Comparison of ENCODE assay signal across 28 mouse cellular contexts in genomic region chr7:66223731-66224130, GRCm38 (mm10).
DNase-seq lines count a peak whose midpoint lies in the region; ATAC-seq lines count a peak whose summit lies in the region.
"Had no signal": no experiment of that assay in that cellular context is flagged by ENCODE, and none has a peak within 500 bp of the region (broad histone marks: within the 10 kb centered on the region; RNA-seq: fewer than 3 reads in every experiment).

No protein-coding gene starts in this region.

- H3K36me3 ChIP-seq in intestine, embryonic 14.5 days (ENCODE audit: control insufficient read depth, insufficient read depth, low read length): no peaks in the 10 kb centered on the region
- no peaks in the 10 kb centered on the region for H3K36me3 ChIP-seq in intestine, embryonic 15.5 days
- no peaks in the 10 kb centered on the region for H3K36me3 ChIP-seq in liver, embryonic 11.5 days (ENCODE audit: control insufficient read depth, insufficient read depth, low read length)
- H3K36me3 ChIP-seq in embryonic facial prominence, embryonic 14.5 days (ENCODE audit: control insufficient read depth, insufficient read depth, low read length): no peaks in the 10 kb centered on the region
- no peaks in the 10 kb centered on the region for H3K36me3 ChIP-seq in limb, embryonic 13.5 days
- H3K36me3 ChIP-seq: heart, embryonic 12.5 days; hindbrain, embryonic 13.5 days; liver, embryonic 12.5 days; midbrain, embryonic 10.5 days; neural tube, embryonic 13.5 days had no signal

- no peaks in the 10 kb centered on the region for H3K27me3 ChIP-seq in intestine, embryonic 14.5 days (replicated peaks; ENCODE audit: control insufficient read depth, insufficient read depth, low read length)
- H3K27me3 ChIP-seq in intestine, embryonic 15.5 days (replicated peaks): no peaks in the 10 kb centered on the region
- no peaks in the 10 kb centered on the region for H3K27me3 ChIP-seq in liver, embryonic 11.5 days (replicated peaks; ENCODE audit: control insufficient read depth, insufficient read depth, low read length)
- no peaks in the 10 kb centered on the region for H3K27me3 ChIP-seq in embryonic facial prominence, embryonic 14.5 days (replicated peaks; ENCODE audit: control insufficient read depth, insufficient read depth, low read length)
- H3K27me3 ChIP-seq in limb, embryonic 13.5 days: no peaks in the 10 kb centered on the region
- H3K27me3 ChIP-seq: heart, embryonic 12.5 days; hindbrain, embryonic 13.5 days; liver, embryonic 12.5 days; neural tube, embryonic 13.5 days had no signal

- H3K27ac ChIP-seq in intestine, embryonic 14.5 days (ENCODE audit: low read depth): 0 out of 2 replicates have a peak overlapping the region, but pooled peaks have one; percentile 24
- no peak overlapping the region for H3K27ac ChIP-seq in intestine, embryonic 15.5 days
- no peak overlapping the region for H3K27ac ChIP-seq in liver, embryonic 11.5 days (ENCODE audit: low read depth, low read length)
- peak overlapping the region; percentile 22; the same call in 1 of the 2 replicates for H3K27ac ChIP-seq in embryonic facial prominence, embryonic 14.5 days (replicated peaks; ENCODE audit: low read depth, low read length)
- H3K27ac ChIP-seq in limb, embryonic 13.5 days: peak overlapping the region; percentile 56; the same call in 1 of the 2 replicates
- H3K27ac ChIP-seq: hindbrain, embryonic 13.5 days; liver, embryonic 12.5 days; midbrain, embryonic 10.5 days; neural tube, embryonic 13.5 days had no signal

- WGBS in intestine, embryonic 14.5 days: 86% methylated on average over 1 of the region's 1 CpGs
- 87% methylated on average over 1 of the region's 1 CpGs for WGBS in intestine, embryonic 15.5 days
- WGBS in liver, embryonic 11.5 days: 74% methylated on average over 1 of the region's 1 CpGs
- 88% methylated on average over 1 of the region's 1 CpGs for WGBS in embryonic facial prominence, embryonic 14.5 days
- 92% methylated on average over 1 of the region's 1 CpGs for WGBS in limb, embryonic 13.5 days

- H3K4me3 ChIP-seq in intestine, embryonic 14.5 days (ENCODE audit: low read depth, low read length): no peak overlapping the region
- H3K4me3 ChIP-seq in intestine, embryonic 15.5 days (replicated peaks): no peak overlapping the region
- H3K4me3 ChIP-seq in liver, embryonic 11.5 days (ENCODE audit: low read depth, low read length): no peak overlapping the region
- no peak overlapping the region for H3K4me3 ChIP-seq in embryonic facial prominence, embryonic 14.5 days (ENCODE audit: low read depth, low read length)
- H3K4me3 ChIP-seq in limb, embryonic 13.5 days: no peak overlapping the region
- H3K4me3 ChIP-seq: heart, embryonic 12.5 days; hindbrain, embryonic 13.5 days; liver, embryonic 12.5 days; midbrain, embryonic 10.5 days; neural tube, embryonic 13.5 days had no signal

- H3K4me2 ChIP-seq in intestine, embryonic 14.5 days (ENCODE audit: low read length): no peak overlapping the region
- no peak overlapping the region for H3K4me2 ChIP-seq in intestine, embryonic 15.5 days (replicated peaks)
- H3K4me2 ChIP-seq in liver, embryonic 11.5 days: no peak overlapping the region
- no peak overlapping the region for H3K4me2 ChIP-seq in embryonic facial prominence, embryonic 14.5 days (ENCODE audit: low read depth, low read length)
- no peak overlapping the region for H3K4me2 ChIP-seq in limb, embryonic 13.5 days (replicated peaks)
- H3K4me2 ChIP-seq: heart, embryonic 12.5 days; hindbrain, embryonic 13.5 days; liver, embryonic 12.5 days; neural tube, embryonic 13.5 days had no signal

- DNase-seq in intestine, embryonic 14.5 days (ENCODE audit: low spot score): no peak
- peak; percentile 17 for DNase-seq in liver, embryonic 11.5 days (ENCODE audit: low spot score)
- DNase-seq in liver: no peak
- DNase-seq in embryonic facial prominence, embryonic 14.5 days (ENCODE audit: low spot score): no peak
- DNase-seq in adrenal gland, postnatal 25 days: no peak
- DNase-seq: adrenal gland, postnatal 14 days; cerebellum, adult 11-12 months; cerebellum, adult 9-11 months; embryo, embryonic 11 days; gastrocnemius, postnatal 25 days; heart, adult 18-20 months; heart, postnatal 4 days; kidney, adult 11 months; kidney, postnatal 14 days; left cerebral cortex, postnatal 4 days; liver, postnatal 0 days; lung, postnatal 10 days; right cerebral cortex, postnatal 4 days; thymus, postnatal 4 days had no signal

- H3K9ac ChIP-seq in intestine, embryonic 14.5 days (ENCODE audit: low read length): no peak overlapping the region
- no peak overlapping the region for H3K9ac ChIP-seq in intestine, embryonic 15.5 days
- no peak overlapping the region for H3K9ac ChIP-seq in liver, embryonic 11.5 days (ENCODE audit: low read depth, low read length)
- no peak overlapping the region for H3K9ac ChIP-seq in embryonic facial prominence, embryonic 14.5 days (ENCODE audit: low read depth, low read length)
- no peak overlapping the region for H3K9ac ChIP-seq in limb, embryonic 13.5 days
- H3K9ac ChIP-seq: heart, embryonic 12.5 days; hindbrain, embryonic 13.5 days; liver, embryonic 12.5 days; liver, postnatal 0 days; neural tube, embryonic 13.5 days had no signal

- H3K4me1 ChIP-seq in intestine, embryonic 14.5 days (replicated peaks; ENCODE audit: control insufficient read depth, insufficient read depth, low read length): peaks cover 8% of the 10 kb centered on the region; the same call in 1 of the 2 replicates
- H3K4me1 ChIP-seq in intestine, embryonic 15.5 days (replicated peaks): peaks cover 12% of the 10 kb centered on the region
- H3K4me1 ChIP-seq in liver, embryonic 11.5 days (replicated peaks; ENCODE audit: control insufficient read depth, insufficient read depth, low read length): peaks cover 3% of the 10 kb centered on the region; the same call in 1 of the 2 replicates
- H3K4me1 ChIP-seq in embryonic facial prominence, embryonic 14.5 days (ENCODE audit: control insufficient read depth, insufficient read depth, low read length): peaks cover 14% of the 10 kb centered on the region
- H3K4me1 ChIP-seq in limb, embryonic 13.5 days: peaks cover 37% of the 10 kb centered on the region

- no peak for ATAC-seq in intestine, embryonic 14.5 days (replicated peaks; ENCODE audit: low FRiP score, low TSS enrichment, low read depth)
- ATAC-seq in intestine, embryonic 15.5 days: no peak
- no peak for ATAC-seq in liver, embryonic 11.5 days (replicated peaks; ENCODE audit: low FRiP score)
- no peak for ATAC-seq in embryonic facial prominence, embryonic 14.5 days (ENCODE audit: low read depth)
- ATAC-seq in limb, embryonic 13.5 days (ENCODE audit: low FRiP score, low read depth): no peak
- ATAC-seq: CD4-positive, CD25-positive, alpha-beta regulatory T cell, adult 4 months; forebrain, embryonic 14.5 days; liver, embryonic 12.5 days; liver, postnatal 0 days had no signal

- H3K9me3 ChIP-seq in intestine, embryonic 14.5 days (ENCODE audit: control insufficient read depth, low read length): no peaks in the 10 kb centered on the region
- no peaks in the 10 kb centered on the region for H3K9me3 ChIP-seq in intestine, embryonic 15.5 days
- H3K9me3 ChIP-seq in liver, embryonic 11.5 days (ENCODE audit: control insufficient read depth, low read length): no peaks in the 10 kb centered on the region
- no peaks in the 10 kb centered on the region for H3K9me3 ChIP-seq in embryonic facial prominence, embryonic 14.5 days (ENCODE audit: control insufficient read depth, low read length)
- no peaks in the 10 kb centered on the region for H3K9me3 ChIP-seq in limb, embryonic 13.5 days
- H3K9me3 ChIP-seq: heart, embryonic 12.5 days; hindbrain, embryonic 13.5 days; liver, embryonic 12.5 days; midbrain, embryonic 10.5 days; neural tube, embryonic 13.5 days had no signal

Comparison
In these comparisons a context has a peak if more than half of its experiments do, and no peak if none do; other contexts are left out.
1. H3K27ac ChIP-seq: peak in intestine, embryonic 14.5 days (single experiment), embryonic facial prominence, embryonic 14.5 days (single experiment) and limb, embryonic 13.5 days (single experiment); none in intestine, embryonic 15.5 days (single experiment) and liver, embryonic 11.5 days (single experiment).